Mouse (Mus musculus) kidney, adult 2 months (tissue): Measurements from ENCODE around the gene Xpo4. TPM values are rescaled to one million over a fixed set of nuclear protein-coding genes. Genes with fewer than 3 reads are reported as not detected.
"Not testable (repeated sequence)": the region's sequence is repeated elsewhere in the genome, so short reads cannot be mapped to it uniquely, and the experiment has no call there.

Experiments used
- DNase-seq: peaks from one replicate; pipeline ENCODE4 v3.0.0; 2021
- H3K27ac ChIP-seq: fragments of 200-500 bp; 2 replicates; pipeline ENCODE4 v1.5.1; 2012; ENCODE audit warnings: low read depth, low read length, control low read depth, inconsistent platforms; ENCODE audit not compliant: insufficient read depth
- H3K27me3 ChIP-seq: fragments of 200-500 bp; replicated peaks from 2 replicates; pipeline ENCODE4 v1.6.1; 2012; ENCODE audit warnings: mild to moderate bottlenecking, moderate library complexity, low read length, inconsistent platforms; ENCODE audit not compliant: control insufficient read depth, insufficient read depth
- H3K36me3 ChIP-seq: fragments of 200-500 bp; 2 replicates; pipeline ENCODE4 v1.6.1; 2012; ENCODE audit warnings: mild to moderate bottlenecking, moderate library complexity, low read length, inconsistent platforms; ENCODE audit not compliant: control insufficient read depth, insufficient read depth
- H3K4me1 ChIP-seq: fragments of 200-500 bp; 2 replicates; pipeline ENCODE4 v1.6.1; 2011; ENCODE audit warnings: low read length; ENCODE audit not compliant: control insufficient read depth, insufficient read depth
- H3K4me3 ChIP-seq: fragments of 200-500 bp; 2 replicates; pipeline ENCODE4 v1.5.1; 2011; ENCODE audit warnings: mild to moderate bottlenecking, low read depth, low read length, control low read depth; ENCODE audit not compliant: insufficient read depth
- CTCF ChIP-seq: fragments of 200-500 bp; conservative IDR thresholded peaks from 2 replicates; pipeline ENCODE4 v1.5.1; 2011; ENCODE audit warnings: low read depth, mild to moderate bottlenecking, control low read depth, low read length, moderate library complexity, mixed read lengths; ENCODE audit not compliant: insufficient read depth, insufficient read length
- POLR2A ChIP-seq: fragments of 200-500 bp; IDR thresholded peaks from one replicate; pipeline ENCODE4 v1.6.1; 2011; ENCODE audit warnings: low read depth, low read length, control low read depth
- WGBS: fragments of 180-500 bp; shearing (Covaris S2); methylation state at CpG from one replicate; pipeline ENCODE4 v1.1.7; 2018; 5-methylcytosine and 5-hydroxymethylcytosine counted together
- polyA plus RNA-seq: library from polyadenylated mRNA; depleted of rRNA; stranded (reverse); fragments of >200 nt; gene quantifications from 2 replicates; pipeline ENCODE4 v1.2.3, GENCODE M21; 2012

Gene Xpo4
- polyA plus RNA-seq, 1 experiment: 3.4 TPM

GRCm38 (mm10) chr14:57658301-57658700 is 6.9 kb downstream of the Xpo4 start:
- Histone ChIP-seq H3K4me3 (no peak overlapping the region), H3K27ac (no peak overlapping the region), H3K27me3 (no peaks in the 10 kb centered on the region), H3K36me3 (no peaks in the 10 kb centered on the region), H3K4me1 (no peaks in the 10 kb centered on the region)
- WGBS: 93% methylated on average over 4 of the region's 4 CpGs
- no peak for DNase-seq
- TF ChIP-seq POLR2A (no peak), CTCF (0 out of 2 replicates have a peak, but pooled peaks have one; percentile 12)

GRCm38 (mm10) chr14:57657500-57657899 is 7.7 kb downstream of the Xpo4 start:
- Histone ChIP-seq H3K36me3 (no peaks in the 10 kb centered on the region), H3K4me1 (no peaks in the 10 kb centered on the region), H3K27me3 (no peaks in the 10 kb centered on the region), H3K4me3 (no peak overlapping the region), H3K27ac (no peak overlapping the region)
- DNase-seq: no peak
- TF ChIP-seq POLR2A (no peak), CTCF (no peak)
- WGBS: 95% methylated on average over 2 of the region's 2 CpGs

GRCm38 (mm10) chr14:57656519-57656918 is 8.7 kb downstream of the Xpo4 start:
- DNase-seq, H3K4me3 ChIP-seq, H3K4me1 ChIP-seq, H3K36me3 ChIP-seq, H3K27me3 ChIP-seq, H3K27ac ChIP-seq: not testable (repeated sequence)
- WGBS: 95% methylated on average over 3 of the region's 3 CpGs

GRCm38 (mm10) chr14:57649501-57649900 is 15.7 kb downstream of the Xpo4 start:
- H3K27ac ChIP-seq: no peak overlapping the region
- no peaks in the 10 kb centered on the region for H3K27me3 ChIP-seq
- no peak for TF ChIP-seq POLR2A
- TF ChIP-seq CTCF: no peak

DNA sequence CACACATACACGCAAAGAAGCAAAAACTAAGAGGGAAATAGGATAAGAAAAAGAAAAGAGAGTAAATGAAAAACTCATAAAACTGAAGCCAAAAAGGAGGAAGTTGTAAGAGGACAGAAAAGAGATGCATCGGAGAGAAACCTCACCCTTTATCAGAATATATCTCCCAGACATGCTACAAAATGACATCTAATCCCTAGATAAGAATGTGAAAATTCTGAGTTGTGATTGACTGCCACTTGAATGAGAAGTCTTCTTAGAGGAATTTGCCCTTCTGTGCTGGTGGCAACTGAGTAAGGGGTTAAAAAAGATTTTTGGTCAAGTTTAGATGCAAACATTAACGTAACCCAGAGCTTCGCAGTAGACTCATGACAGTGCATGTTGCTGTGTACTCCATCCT is 19.1 kb downstream of the Xpo4 start:
- no peak overlapping the region for H3K4me3 ChIP-seq
- TF ChIP-seq CTCF (no peak), POLR2A (no peak)
- WGBS: 80% methylated on average over 4 of the region's 4 CpGs
- no peak for DNase-seq
- no peaks in the 10 kb centered on the region for H3K4me1 ChIP-seq
- no peaks in the 10 kb centered on the region for H3K27me3 ChIP-seq
- H3K36me3 ChIP-seq: peaks cover 1% of the 10 kb centered on the region; the same call in 1 of the 2 replicates
- no peak overlapping the region for H3K27ac ChIP-seq

More at GRCm38 (mm10) chr14:57649501-57649900, 15.7 kb downstream of the Xpo4 start:
- Histone ChIP-seq H3K4me3 (no peak overlapping the region), H3K36me3 (no peaks in the 10 kb centered on the region), H3K4me1 (no peaks in the 10 kb centered on the region)
- no peak for DNase-seq

DNA sequence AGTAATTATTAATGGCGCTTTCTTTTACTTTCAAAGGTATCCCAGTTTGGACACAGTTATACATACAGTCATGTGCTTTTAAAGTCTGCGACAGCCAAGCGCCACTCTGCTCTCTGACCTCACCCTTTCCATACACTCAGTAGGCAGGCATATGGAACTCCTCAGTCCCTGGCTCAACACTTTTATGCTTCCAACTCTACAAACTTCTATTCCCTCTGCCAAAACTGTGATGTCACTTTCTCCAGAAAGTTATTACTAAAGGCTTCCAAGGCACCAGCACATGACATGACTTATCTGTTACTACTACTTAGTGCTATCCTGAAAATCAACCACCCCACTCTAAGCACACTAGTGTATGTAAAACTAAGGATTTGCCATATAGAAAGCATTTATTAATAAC is 26.1 kb downstream of the Xpo4 start:
- Histone ChIP-seq H3K27ac (no peak overlapping the region), H3K36me3 (peaks cover 1% of the 10 kb centered on the region; the same call in 1 of the 2 replicates), H3K4me3 (no peak overlapping the region), H3K27me3 (no peaks in the 10 kb centered on the region), H3K4me1 (no peaks in the 10 kb centered on the region)
- 92% methylated on average over 3 of the region's 3 CpGs for WGBS
- DNase-seq: no peak
- TF ChIP-seq CTCF: no peak
- TF ChIP-seq POLR2A: no peak

DNA sequence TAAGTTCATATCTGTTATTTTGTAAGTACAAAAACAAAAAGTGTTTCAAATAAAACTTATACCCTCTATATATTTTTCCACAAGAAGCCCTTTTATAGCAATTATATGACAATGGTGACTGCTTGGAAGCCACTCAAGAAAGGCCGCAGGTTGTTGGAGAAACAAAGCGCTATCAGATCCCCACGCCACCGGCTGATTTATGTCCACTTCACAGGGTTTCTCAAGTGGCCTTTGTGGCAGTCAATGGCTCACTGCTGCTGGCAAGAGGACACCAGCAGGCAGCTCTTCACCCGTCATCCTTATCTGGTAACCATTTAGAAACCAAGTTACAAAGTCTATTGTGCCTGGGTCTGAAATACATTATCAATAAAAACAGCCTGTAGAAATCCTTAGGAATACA is 31.1 kb downstream of the Xpo4 start:
- TF ChIP-seq CTCF: no peak
- no peak for TF ChIP-seq POLR2A
- Histone ChIP-seq H3K4me1 (no peaks in the 10 kb centered on the region), H3K4me3 (no peak overlapping the region), H3K36me3 (no peaks in the 10 kb centered on the region), H3K27me3 (no peaks in the 10 kb centered on the region), H3K27ac (no peak overlapping the region)
- no peak for DNase-seq
- WGBS: 75% methylated on average over 5 of the region's 5 CpGs

GRCm38 (mm10) chr14:57629595-57629994 is 35.6 kb downstream of the Xpo4 start:
- 67% methylated on average over 4 of the region's 4 CpGs for WGBS
- TF ChIP-seq CTCF (no peak), POLR2A (no peak)
- Histone ChIP-seq H3K27ac (no peak overlapping the region), H3K4me1 (no peaks in the 10 kb centered on the region), H3K27me3 (no peaks in the 10 kb centered on the region), H3K4me3 (no peak overlapping the region), H3K36me3 (peaks cover 2% of the 10 kb centered on the region; the same call in 1 of the 2 replicates)
- no peak for DNase-seq
